Mouse (Mus musculus) kidney, postnatal 10 days (tissue): ENCODE data around the gene Klhl5.
"Not testable (repeated sequence)": the region's sequence is repeated elsewhere in the genome, so short reads cannot be mapped to it uniquely, and the experiment has no call there.

ENCODE experiments used
- DNase-seq: peaks from one replicate; pipeline ENCODE4 v3.0.0; 2021; ENCODE audit warnings: mixed read lengths

The Klhl5 gene

GRCm38 (mm10) chr5:65100002-65100401, 7.3 kb upstream of the Klhl5 start:
- DNase-seq, result no peak

GRCm38 (mm10) chr5:65101209-65101608, 6.1 kb upstream of the Klhl5 start:
- no peak for DNase-seq

- no peak for DNase-seq
Measured at GRCm38 (mm10) chr5:65101621-65102020, 5.7 kb upstream of the Klhl5 start.

GRCm38 (mm10) chr5:65102026-65102640, 5.2 kb upstream of the Klhl5 start:
- DNase-seq, result no peak

GRCm38 (mm10) chr5:65102641-65103042, 4.7 kb upstream of the Klhl5 start:
- DNase-seq, result no peak

GRCm38 (mm10) chr5:65107773-65108432, 564 bp downstream of the Klhl5 start:
- peak; percentile 58 for DNase-seq

- DNase-seq, result not testable (repeated sequence)
Measured at GRCm38 (mm10) chr5:65112225-65112624, 4.9 kb downstream of the Klhl5 start.

GRCm38 (mm10) chr5:65113323-65113722, 6.0 kb downstream of the Klhl5 start:
- DNase-seq, result no peak

- DNase-seq, result no peak
Measured at GRCm38 (mm10) chr5:65116789-65117188, 9.4 kb downstream of the Klhl5 start.

GRCm38 (mm10) chr5:65119495-65119894, 12.2 kb downstream of the Klhl5 start:
- no peak for DNase-seq

GRCm38 (mm10) chr5:65119918-65120317, 12.6 kb downstream of the Klhl5 start:
- DNase-seq, result no peak

GRCm38 (mm10) chr5:65122616-65123015, 15.3 kb downstream of the Klhl5 start:
- no peak for DNase-seq

GRCm38 (mm10) chr5:65126137-65126536, 18.8 kb downstream of the Klhl5 start:
- DNase-seq, result no peak

- DNase-seq, result no peak
Measured at GRCm38 (mm10) chr5:65128481-65128880, 21.1 kb downstream of the Klhl5 start.

GRCm38 (mm10) chr5:65130528-65131210, 23.3 kb downstream of the Klhl5 start:
- DNase-seq, result no peak

GRCm38 (mm10) chr5:65131211-65131879, 24.0 kb downstream of the Klhl5 start:
- DNase-seq, result no peak

- no peak for DNase-seq
Measured at GRCm38 (mm10) chr5:65136159-65136558, 28.8 kb downstream of the Klhl5 start.

- no peak for DNase-seq
Measured at GRCm38 (mm10) chr5:65137073-65137472, 29.7 kb downstream of the Klhl5 start.

- DNase-seq, result no peak
Measured at GRCm38 (mm10) chr5:65141242-65141641, 33.9 kb downstream of the Klhl5 start.

- no peak for DNase-seq
Measured at GRCm38 (mm10) chr5:65142247-65142646, 34.9 kb downstream of the Klhl5 start.

GRCm38 (mm10) chr5:65145499-65146101, 38.3 kb downstream of the Klhl5 start:
- no peak for DNase-seq

- no peak for DNase-seq
Measured at GRCm38 (mm10) chr5:65146749-65147148, 39.4 kb downstream of the Klhl5 start.

- DNase-seq, result no peak
Measured at GRCm38 (mm10) chr5:65149706-65150105, 42.4 kb downstream of the Klhl5 start.
